Mouse (Mus musculus) ovary, postnatal 14 days (tissue): ENCODE measurements around the gene Kmt2a.

Experiments used
- DNase-seq: peaks from one replicate; pipeline ENCODE4 v3.0.0; 2022; ENCODE audit warnings: low spot score

Kmt2a gene

DNA sequence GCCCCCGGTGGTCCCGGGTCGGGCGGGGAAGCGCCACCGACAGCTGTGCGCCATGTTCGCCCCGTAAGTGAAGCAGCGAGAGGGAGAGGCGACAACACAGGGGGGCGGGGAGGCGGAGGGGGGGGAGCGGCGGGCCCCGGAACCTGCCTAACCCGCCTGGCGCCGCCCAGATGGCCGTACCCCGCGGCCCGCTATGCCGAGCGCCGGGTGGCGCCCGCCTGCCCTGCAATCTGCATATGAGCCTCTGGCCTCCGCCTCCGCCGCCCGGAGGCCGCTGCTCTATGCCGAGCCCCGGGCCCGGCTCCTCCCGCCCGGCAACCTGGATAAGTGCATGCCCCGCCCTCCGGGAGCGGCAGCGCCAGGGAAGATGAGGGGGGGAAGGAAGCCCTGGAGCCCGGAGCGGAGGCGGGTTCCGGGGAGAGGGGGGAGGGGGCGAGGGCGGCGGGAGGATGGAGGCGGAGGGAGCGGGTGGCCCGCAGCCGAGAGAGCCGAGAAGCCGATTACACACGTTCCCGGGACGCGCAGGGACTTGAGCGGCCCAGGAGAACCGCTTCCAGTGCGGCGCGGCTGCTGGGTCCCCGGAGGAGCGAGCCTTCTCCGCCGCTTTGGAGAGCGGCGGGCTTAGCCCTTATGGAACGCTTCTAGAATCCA is at the start of gene Kmt2a:
Gene Kmt2a, minus strand, starts transcription at position 76 of the 651 bp plus-strand sequence.
- peak; percentile 100 for DNase-seq

DNA sequence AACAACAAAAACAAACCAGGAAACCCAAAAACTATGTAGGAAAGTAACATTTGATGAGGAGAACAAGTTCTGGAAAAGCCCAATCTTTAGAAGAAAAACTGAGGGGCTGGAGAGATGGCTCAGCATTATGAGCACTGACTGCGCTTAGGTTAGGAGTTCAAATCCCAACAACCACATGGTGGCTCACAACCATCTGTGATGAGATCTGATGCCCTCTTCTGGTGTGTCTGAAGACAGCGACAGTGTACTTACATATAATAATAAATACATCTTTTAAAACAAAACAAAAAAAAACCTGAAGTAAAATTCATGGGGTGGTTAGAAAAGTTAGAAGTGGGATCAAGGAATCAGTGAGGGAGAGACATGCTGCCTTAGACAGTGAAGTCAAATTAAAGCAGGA is 40.4 kb upstream of the Kmt2a start:
- DNase-seq = no peak

DNA sequence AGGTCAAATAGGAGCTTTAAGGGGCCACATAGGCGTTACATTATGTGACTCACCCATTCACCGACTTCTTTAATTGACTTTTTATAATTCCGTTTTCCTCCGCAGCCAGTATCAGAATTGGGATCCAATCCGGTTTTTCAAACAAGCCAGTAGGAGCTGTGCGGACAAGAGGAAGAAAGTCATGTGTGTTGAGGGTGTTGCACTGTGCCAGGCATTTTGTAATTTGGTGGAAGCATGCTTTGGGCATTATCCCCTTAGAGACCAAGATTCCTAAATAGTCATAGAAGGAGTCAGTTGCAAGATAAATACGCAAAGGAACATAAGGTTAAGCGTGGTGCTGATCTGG is 40.0 kb upstream of the Kmt2a start:
- no peak for DNase-seq

DNA sequence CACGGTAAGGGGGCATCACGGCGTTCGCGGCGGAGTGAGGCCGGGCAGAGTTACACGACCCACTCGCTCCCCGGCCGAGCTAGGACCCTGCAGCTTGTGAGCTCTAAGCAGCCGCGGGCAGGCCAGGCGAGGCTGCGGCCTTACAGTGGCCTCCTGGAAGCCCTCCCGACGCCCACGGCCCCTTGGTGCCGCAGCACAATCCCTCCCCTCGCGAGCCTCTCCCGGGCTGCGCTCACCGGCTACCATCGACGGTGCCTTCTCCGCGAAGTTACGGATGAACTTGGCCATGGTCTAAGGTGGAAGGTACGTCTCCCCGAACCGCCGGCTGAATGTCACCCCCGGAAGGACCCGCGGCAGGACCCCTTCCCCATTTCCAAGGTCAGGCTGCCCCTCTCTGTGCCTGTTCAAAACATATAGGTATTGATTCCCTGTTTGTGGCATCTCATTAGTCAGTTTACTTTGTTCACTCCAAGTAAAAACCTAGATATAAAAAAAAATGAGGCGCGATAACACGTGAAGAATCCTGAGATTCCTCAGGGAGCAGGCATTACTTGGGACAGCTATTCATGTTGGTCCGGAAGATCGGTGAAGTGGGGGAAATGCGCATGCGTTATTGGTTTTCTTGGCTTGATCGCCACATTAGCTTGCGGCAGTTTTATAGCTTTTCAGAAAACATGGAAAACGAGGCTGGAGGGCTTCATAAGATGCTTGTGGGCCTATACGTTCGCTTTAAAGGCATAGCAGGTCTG is 39.5 kb upstream of the Kmt2a start, which contains the start of gene Atp5l:
Gene Atp5l, minus strand, starts transcription at position 369 of the 749 bp plus-strand sequence.
- DNase-seq = peak; percentile 76

DNA sequence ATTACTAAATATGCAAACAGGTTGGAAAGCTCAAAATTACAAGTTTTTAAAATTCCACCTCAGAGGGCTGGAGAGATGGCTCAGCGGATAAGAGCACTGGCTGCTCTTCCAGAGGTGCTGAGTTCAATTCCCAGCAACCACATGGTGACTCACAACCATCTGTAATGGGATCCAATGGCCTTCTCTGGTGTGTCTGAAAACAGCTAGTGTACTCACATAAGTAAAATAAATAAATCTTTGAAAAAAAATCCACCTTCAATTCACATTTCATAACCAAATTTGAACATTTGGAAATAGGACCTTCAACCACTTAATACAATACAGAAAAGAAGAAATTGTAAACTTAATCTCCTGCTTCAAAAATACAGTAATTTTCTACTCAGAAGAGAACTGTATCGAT is 38.5 kb upstream of the Kmt2a start:
- no peak for DNase-seq

DNA sequence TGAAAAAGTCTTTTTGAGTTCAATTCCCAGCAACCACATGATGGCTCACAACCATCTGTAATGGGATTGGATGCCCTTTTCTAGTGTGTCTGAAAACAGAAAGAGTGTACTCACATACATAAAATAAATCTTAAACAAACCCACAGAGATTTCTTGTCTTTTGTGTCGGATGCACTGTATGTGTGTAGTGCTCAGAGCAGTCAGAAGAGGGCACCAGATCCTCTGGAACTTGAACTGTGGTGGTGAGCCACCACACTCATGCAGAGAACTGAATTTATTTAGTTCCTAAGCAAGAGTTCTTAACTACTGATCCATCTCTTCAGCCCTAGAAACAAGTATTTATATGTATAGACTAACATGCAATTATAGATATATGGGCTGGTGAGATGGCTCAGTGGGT is 35.1 kb upstream of the Kmt2a start:
- no peak for DNase-seq

DNA sequence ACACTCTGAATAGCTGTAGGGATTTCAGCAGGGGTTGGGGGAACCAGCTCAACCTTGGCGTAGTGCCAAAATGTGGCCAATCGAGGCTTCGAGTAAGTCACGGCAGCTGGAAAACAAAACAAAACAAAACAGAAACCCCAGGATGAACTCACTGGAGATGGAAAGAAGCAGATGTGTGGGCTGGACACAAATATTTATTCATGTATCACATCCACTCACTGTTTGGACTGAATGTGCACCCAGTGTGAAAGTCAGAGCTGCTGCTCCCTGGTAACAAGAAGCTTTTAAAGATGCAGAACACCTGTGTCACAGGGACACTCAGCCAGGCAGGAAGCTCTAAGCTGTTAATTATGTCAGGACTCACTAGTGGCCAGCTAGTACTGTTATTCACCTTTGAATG is 33.6 kb upstream of the Kmt2a start:
- DNase-seq = no peak

DNA sequence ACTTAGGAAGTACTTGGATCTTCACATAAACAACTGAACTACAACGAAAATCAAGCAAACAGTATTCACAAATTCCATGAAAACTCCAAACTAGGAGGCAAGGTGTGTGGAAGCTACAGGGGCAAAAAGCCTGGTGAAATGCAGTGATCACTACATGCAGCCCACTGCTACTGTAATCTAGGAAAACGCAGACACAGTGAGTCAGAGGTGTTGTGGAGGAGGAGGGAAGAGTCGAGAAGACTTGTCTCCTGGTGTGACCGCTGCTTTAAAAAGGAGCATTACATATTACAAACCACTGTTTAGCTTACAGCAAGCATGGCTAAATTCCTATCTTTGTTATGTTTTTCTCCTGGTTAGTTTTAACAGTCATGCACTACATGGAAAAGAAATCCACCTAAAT is 30.3 kb upstream of the Kmt2a start:
- DNase-seq = no peak

DNA sequence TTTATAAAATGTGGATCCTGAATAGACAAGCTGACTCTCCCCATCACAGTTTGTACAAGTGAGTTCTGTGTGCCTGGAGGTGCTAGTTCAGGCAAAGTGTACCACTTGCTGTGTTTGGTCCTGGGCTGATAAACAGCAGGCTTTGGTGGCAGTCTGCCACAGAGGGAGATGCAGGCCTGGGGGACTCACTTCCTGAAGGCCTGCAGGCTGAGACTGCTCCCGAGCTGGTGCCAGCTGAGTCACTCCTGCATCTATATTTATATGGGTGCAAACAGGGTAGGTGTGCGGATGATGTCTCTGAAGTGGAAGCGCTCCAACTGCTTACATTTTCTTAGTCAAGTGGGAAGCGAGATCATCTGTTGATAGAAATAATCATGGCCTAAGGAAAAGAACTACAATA is 24.5 kb upstream of the Kmt2a start:
- DNase-seq = no peak

DNA sequence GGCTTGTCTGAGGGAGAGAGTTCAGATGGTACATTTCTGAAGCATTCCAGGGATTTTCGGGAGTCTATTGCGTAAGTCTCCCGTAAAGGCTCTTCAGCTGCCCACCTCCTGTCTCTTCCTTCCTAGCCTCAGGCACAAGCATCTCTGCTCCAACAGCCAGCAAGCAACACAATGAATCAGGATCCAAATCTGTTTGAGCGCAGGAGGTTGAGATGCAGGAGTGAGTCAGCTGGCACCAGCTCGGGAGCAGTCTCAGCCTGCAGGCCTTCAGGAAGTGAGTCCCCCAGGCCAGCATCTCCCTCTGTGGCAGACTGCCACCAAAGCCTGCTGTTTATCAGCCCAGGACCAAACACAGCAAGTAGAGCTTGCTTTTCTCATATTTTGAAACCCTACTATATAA is 23.9 kb upstream of the Kmt2a start:
- no peak for DNase-seq

DNA sequence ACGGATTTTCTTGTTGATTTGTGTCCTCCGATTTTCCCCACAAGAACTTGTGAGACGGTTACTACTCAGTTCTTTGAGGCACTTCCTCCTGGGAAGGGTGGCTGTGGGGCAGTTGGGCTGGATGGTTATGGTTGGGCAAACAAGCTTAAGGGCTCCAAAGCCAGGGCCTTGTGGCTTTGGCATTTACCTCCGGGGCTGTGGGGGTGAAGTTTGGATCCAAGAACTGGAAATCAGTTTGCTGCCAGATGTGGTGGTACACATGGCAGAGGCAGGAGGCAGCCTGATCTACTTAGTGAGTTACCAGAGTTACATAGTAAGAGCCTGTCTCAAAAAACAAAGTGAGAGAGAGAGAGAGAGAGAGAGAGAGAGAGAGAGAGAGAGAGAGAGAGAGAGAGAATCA is 22.8 kb upstream of the Kmt2a start:
- DNase-seq = no peak

DNA sequence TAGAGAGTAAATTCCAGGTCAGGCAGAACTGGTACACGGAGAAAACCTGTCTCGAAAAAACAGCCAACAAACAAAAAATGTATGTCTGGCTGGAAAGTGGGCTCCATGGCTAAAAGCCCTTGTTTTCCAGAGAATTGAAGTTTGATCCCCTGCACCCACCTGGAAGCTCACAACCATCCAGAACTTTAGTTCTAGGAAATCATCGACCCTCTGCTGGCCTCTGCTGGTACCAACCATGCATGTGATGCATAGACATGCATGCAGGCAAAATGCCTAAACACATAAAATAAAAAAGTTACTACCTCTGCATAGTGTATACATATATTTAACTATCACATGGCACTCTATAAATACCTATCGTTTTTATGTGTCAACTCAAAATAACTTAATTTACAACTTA is 19.3 kb upstream of the Kmt2a start:
- DNase-seq = no peak

DNA sequence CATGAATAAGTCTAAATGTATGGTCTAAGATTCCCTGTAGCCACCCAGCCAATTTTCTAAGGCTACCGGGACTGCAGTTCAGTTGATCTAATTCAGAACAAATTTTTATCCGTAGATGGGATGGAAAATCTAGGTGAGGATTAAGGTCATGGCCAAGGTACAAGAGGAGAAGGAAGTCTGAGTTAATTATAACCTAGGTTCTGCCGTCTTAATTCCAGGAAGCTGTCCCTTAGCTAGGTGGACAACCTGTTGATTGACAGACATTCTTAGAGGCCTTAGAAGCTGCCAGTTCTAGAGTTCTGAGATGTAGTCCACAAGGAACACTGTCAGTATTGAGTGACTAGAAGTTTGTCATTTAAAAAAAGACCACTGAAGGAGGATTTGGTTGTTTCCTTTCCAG is 18.6 kb upstream of the Kmt2a start:
- no peak for DNase-seq

DNA sequence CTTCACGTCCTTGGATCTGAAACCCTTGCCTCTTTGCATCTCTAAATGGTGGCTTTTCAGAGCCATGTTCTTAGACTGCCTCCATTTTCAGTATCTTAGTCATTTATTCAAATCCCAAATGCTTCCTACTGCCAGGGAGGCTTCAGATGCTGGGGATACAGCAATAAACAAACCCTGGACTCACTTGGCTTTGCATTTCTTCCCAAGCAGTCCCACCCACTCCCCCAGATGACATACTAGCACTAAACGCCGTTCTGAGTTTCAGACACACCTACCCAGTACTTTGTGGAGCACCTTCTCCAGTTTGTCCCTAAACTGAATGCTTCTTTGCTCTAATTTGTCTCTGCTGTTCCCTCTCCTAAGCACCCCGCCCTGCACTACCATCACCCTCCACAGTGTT is 15.9 kb upstream of the Kmt2a start:
- no peak for DNase-seq

DNA sequence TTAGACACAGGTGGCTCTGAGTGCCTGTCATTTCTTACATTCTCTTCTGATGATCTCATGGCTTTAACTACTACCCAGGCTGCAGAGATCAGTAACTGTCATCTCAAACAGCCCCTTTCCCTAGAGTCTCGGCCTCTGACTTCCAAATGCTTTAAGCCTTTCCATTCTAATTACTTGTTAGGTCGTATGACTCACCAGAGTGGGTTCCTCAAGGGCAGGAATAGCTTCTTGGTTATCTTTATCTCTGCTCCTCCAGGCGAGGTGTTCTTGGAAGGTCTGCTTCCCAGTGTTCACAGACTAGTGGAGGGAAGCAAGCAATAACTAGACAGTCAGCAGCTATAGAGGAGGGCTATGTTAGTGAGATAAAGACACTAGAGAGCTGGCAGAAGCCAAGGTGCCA is 11.6 kb upstream of the Kmt2a start:
- no peak for DNase-seq

DNA sequence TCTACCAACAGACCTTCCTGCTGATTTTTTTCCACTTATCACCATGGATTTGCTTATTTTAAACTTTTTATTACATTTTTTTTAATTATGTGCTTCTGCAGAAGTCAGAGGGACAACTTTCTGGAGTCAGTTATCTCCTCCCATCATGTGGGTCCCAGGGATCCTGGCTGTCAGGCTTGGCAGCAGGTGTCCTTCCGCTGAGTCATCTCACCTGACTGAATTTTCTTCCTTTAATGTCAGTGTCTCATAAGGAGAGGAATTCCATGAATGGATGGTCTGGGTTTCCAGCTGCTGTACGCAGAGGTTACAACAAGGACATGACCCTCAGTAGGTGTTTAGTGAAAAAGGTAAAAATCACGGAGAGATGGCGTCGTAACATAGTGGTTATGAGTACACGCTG is 10.1 kb upstream of the Kmt2a start:
- no peak for DNase-seq

DNA sequence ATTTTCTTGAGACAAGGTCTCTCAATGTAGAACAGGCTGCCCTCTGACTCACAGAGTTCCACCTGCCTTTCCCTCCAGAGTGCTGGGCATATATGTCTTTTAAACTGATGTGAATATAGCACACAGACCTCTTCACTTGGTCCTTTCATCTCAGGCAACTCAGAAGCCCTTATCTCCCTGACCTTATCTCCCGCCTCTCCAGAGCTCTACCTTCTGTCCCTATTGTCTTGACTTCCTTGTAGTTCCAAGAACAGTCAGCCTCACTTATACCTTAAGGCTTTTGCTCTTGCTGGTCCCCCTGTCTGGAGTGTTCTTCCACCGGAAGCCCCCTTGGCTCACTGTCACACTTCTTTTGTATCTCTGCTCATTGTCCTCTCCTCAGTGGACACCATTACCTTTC is 9.0 kb upstream of the Kmt2a start:
- DNase-seq = no peak

DNA sequence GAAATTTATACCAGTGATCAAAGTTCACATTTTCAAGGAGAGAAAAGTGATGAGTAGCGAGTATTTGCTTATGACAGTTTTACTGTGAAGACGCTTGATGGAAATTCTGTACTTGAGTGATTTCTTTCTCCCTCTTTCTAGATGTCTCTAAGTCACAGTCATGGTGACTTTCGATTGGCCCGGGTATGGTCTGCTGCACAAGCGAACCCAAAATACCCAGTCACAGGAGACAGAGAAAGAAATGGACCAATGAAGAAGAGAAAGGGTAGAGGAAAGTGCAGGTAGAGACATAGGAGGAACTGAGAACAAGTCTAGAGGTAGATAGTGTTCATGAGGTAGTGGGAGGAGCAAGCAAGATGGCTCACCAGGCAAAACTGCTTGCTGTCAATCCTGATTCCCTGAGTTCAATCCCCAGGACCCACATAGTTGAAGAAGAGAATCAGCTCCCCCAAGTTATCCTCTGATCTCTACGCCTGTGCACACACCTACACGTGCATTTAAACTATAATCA is 7.1 kb upstream of the Kmt2a start:
- no peak for DNase-seq

DNA sequence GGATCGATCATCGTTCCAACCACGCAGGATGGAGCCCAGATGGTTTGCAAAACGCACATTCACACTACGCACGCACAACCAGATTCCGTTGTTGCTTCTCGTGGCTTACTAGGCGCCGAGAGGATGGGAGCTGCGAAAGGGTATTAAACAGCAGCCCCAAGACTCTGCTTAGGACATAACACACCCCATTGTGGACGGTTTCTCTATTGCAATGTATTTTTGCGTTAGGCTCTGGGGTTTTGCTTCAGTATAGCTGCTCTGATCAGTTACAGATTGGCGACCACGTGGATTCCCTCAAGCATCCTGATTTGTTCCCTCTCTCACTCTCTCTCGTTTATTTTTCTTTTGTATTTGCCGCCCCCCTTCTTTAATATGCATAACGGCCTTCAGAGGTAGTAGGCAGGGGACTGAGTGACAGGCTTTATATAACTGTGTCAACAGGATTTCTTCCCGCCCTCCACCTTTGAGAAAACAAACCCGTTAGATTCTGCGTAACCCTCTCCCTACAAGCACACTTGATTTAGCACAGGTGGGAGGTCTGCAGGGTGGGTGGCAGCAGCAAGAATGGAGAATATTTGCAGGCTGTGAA is 2.0 kb upstream of the Kmt2a start:
- no peak for DNase-seq

DNA sequence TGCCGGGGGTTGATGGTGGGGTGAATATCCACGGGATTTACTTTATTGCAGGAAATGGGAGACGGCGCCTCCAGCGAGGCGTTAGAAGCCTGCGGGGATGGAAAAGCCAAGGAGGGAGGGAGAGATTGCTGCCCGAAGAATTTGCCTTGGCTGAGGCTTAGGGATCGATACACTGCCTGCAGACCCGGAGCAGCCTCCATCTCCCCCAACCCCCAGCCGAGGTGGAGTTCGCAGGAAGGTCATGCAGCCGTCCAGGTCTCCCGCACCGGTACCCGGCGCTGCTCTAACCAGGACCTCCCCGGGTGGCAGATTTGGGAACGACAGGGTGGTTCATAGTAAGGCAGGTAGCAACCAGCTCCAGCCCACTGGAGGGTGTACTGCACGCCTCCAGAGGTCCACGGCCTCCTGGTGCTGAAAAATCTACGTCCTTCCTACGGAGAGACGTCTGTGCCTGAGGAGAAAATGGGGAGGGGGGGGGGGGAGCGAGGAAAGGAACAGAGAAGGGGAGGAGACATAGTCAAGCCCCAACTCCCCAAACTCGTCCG is 1.4 kb upstream of the Kmt2a start:
- peak; percentile 38 for DNase-seq

DNA sequence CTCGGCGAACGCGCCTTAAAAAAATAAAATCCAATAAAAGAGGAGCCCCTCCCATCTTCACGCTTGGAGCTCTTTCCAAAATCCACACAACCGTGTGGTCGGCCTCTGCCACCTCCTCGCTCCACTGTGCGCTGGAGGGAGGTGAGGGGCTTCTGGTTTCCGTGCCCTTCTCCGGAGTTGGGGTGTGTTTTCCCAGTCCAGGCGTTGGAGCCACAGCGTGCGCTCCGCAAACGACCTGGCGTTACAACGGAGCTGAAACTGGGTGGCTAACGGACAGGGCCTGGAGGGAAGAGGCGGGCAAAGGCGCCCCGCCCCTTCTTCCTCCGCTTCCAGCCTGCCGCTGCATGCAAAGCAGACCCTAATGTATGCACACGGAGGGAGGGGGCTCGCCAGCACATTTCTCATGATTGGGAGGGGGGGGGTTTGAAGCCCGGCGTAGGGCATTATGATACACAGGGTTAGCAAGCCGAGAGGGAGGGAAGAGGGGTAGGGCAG is 892 bp upstream of the Kmt2a start:
- DNase-seq = peak; percentile 42

DNA sequence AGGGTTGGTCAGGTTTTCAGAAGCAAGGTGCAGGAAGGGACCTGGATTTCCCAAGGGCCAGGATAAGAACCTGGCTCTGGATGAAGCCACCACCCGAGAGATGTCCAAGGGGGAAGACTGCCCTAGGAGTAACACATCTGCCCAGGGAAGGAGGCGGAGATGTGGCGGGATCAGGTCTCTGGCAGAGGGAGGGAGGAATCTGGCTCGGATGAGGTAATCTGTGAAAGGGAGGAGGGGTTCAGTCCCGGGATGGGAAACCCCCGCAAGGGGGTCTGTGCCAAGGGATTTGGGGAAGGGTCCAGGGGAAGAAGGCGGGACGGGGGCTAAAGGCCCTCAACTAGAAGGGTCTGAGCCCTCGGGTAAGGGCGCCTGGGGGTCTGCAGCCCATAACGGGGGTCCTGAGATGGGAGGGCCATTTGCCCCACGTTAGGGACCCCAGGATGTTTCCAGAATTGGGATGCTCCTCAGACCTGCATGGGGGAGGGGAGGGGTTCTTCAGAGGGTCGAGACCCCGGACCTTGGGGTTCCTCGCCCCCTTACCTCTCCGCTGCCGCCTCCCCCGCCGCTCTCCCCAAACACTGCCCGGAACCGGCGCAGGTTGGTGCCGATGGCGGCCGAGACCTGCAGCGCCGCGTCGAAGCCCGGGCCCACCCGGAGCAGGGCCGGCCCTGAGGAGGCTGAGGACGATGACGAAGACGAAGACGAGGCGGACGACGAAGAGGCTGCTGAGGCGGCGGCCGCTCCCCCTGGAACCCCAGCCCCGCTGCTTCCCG is 601 bp downstream of the Kmt2a start:
- DNase-seq = no peak
